ENCODE assay signal across 8 mouse cellular contexts in genomic region chr16:62853611-62854126, GRCm38 (mm10). TPM values are rescaled to one million over a fixed set of nuclear protein-coding genes. Genes with fewer than 3 reads are reported as not detected.
DNase-seq lines count a peak whose midpoint lies in the region; ATAC-seq and TF ChIP-seq lines count a peak whose summit lies in the region.

No protein-coding gene starts in this region.

- no peak for TF ChIP-seq EP300 in liver, embryonic 14.5 days (IDR thresholded peaks at IDR 0.05; ENCODE audit: low read depth)

- no peak for TF ChIP-seq CTCF in spleen, adult 2 months (IDR thresholded peaks at IDR 0.05; ENCODE audit: extremely low read depth, insufficient read depth, insufficient read length, insufficient replicate concordance)
- no peak for TF ChIP-seq CTCF in liver, embryonic 14.5 days (IDR thresholded peaks at IDR 0.05; ENCODE audit: low read depth)

- peak overlapping the region; percentile 78 for H3K9ac ChIP-seq in forebrain, embryonic 14.5 days (ENCODE audit: low read length)
- peak overlapping the region; percentile 69 for H3K9ac ChIP-seq in liver, embryonic 14.5 days (replicated peaks)

- H3K27me3 ChIP-seq in spleen, adult 2 months (ENCODE audit: control insufficient read depth, insufficient read depth, low read length) = no peaks in the 10 kb centered on the region; the same call in 1 of the 2 replicates
- no peaks in the 10 kb centered on the region for H3K27me3 ChIP-seq in forebrain, embryonic 14.5 days (replicated peaks; ENCODE audit: control insufficient read depth, insufficient read depth, low read length)
- no peaks in the 10 kb centered on the region for H3K27me3 ChIP-seq in liver, embryonic 14.5 days (ENCODE audit: control insufficient read depth, insufficient read depth, low read length)

- H3K4me3 ChIP-seq in spleen, adult 2 months (ENCODE audit: extremely low read depth, insufficient read depth, insufficient read length) = peak overlapping the region; percentile 56; the same call in 1 of the 2 replicates
- H3K4me3 ChIP-seq in forebrain, embryonic 14.5 days (ENCODE audit: low read depth, low read length) = peak overlapping the region; percentile 57
- peak overlapping the region in 1 of 2 experiments; percentile 62; a peak in 2 of 4 replicates for H3K4me3 ChIP-seq in liver, embryonic 14.5 days (ENCODE audit: insufficient read depth in 1 of 2, low read depth in 2 of 2, low read length in 2 of 2)

- 8% methylated on average over 3 of the region's 3 CpGs for WGBS in spleen, adult 2 months
- 27% methylated on average over 3 of the region's 3 CpGs for WGBS in forebrain, embryonic 14.5 days
- WGBS in liver, embryonic 14.5 days (ENCODE audit: insufficient replicate concordance) = 16% methylated on average over 3 of the region's 3 CpGs

- H3K4me1 ChIP-seq in spleen, adult 2 months (ENCODE audit: control insufficient read depth, insufficient read depth, insufficient read length) = peaks cover 6% of the 10 kb centered on the region
- no peaks in the 10 kb centered on the region for H3K4me1 ChIP-seq in forebrain, embryonic 14.5 days (ENCODE audit: control insufficient read depth, insufficient read depth, low read length)
- peaks cover 0 to 18% of the 10 kb centered on the region in 2 experiments; a peak in 2 of 4 replicates for H3K4me1 ChIP-seq in liver, embryonic 14.5 days (replicated peaks; ENCODE audit: control insufficient read depth in 2 of 2, insufficient read depth in 2 of 2, low read length in 1 of 2)

- H3K27ac ChIP-seq in spleen, adult 2 months (ENCODE audit: insufficient read depth, low read length) = no peak overlapping the region; the same call in 1 of the 2 replicates
- no peak overlapping the region for H3K27ac ChIP-seq in forebrain, embryonic 14.5 days (ENCODE audit: low read depth, low read length)
- no peak overlapping the region for H3K27ac ChIP-seq in liver, embryonic 14.5 days

- no peak for DNase-seq in spleen, adult 2 months (ENCODE audit: low read depth in 1 of 2, low spot score in 2 of 2)
- no peak for DNase-seq in spleen, adult 12 weeks (ENCODE audit: low spot score)
- DNase-seq in forebrain, embryonic 14.5 days (ENCODE audit: low spot score) = no peak
- DNase-seq in liver, embryonic 14.5 days (ENCODE audit: low read depth in 3 of 3, low spot score in 3 of 3) = no peak
- DNase-seq in cerebellum, adult 9-11 months = no peak
- no peak for DNase-seq in MN1 (ENCODE audit: low spot score)
- no peak for DNase-seq in adrenal gland, postnatal 36 days

- H3K4me2 ChIP-seq in forebrain, embryonic 14.5 days (ENCODE audit: low read length) = peak overlapping the region; percentile 96
- peak overlapping the region; percentile 78 for H3K4me2 ChIP-seq in liver, embryonic 14.5 days (ENCODE audit: low read depth)

- no peak for TF ChIP-seq POLR2A in spleen, adult 2 months (IDR thresholded peaks at IDR 0.05; ENCODE audit: low read depth, low read length)

- no peaks in the 10 kb centered on the region for H3K36me3 ChIP-seq in spleen, adult 2 months (ENCODE audit: control insufficient read depth, insufficient read depth, low read length)
- no peaks in the 10 kb centered on the region for H3K36me3 ChIP-seq in forebrain, embryonic 14.5 days (ENCODE audit: control insufficient read depth, insufficient read depth, low read length)
- H3K36me3 ChIP-seq in liver, embryonic 14.5 days (replicated peaks; ENCODE audit: control insufficient read depth, insufficient read depth, low read depth) = no peaks in the 10 kb centered on the region

- ATAC-seq in forebrain, embryonic 14.5 days = no peak
- ATAC-seq in liver, embryonic 14.5 days (ENCODE audit: insufficient read depth) = peak; percentile 38
- ATAC-seq in erythroid progenitor cell, adult 5-6 weeks (replicated peaks; ENCODE audit: low FRiP score, poor library complexity, severe bottlenecking) = no peak

- H3K9me3 ChIP-seq in forebrain, embryonic 14.5 days (replicated peaks; ENCODE audit: control insufficient read depth, low read length) = no peaks in the 10 kb centered on the region
- no peaks in the 10 kb centered on the region for H3K9me3 ChIP-seq in liver, embryonic 14.5 days (ENCODE audit: control insufficient read depth, low read length)

RNA-seq across cellular contexts. Expression of gene Pros1, which starts 0.4 kb away (rescaled TPM):
- polyA plus RNA-seq in spleen, adult 2 months (2012; rRNA removed) = 2.5 and 2.7 TPM in 2 replicates
- polyA plus RNA-seq in forebrain, embryonic 14.5 days (2014; fragmentation: Nextera tagmentation; extraction: Ambion mirVana) = 8.4 and 10.6 TPM in 2 replicates
- polyA plus RNA-seq in liver, embryonic 14.5 days (2012; rRNA removed) = 2.7 and 4.7 TPM in 2 replicates
- polyA plus RNA-seq in liver, embryonic 14.5 days (2014; fragmentation: Nextera tagmentation; extraction: Ambion mirVana) = 11.3 and 11.7 TPM in 2 replicates
- total RNA-seq in adrenal gland, postnatal 36 days (2021) = 10 to 100 TPM; 57.6 to 66.3 TPM
- 2.2 and 3.4 TPM in 2 replicates for total RNA-seq in erythroid progenitor cell, adult 5-6 weeks (2015; ENCODE audit: low replicate concordance)
- 2.8 and 3.0 TPM in 2 replicates for total RNA-seq in erythroid progenitor cell, adult 5-6 weeks (2017; ENCODE audit: low replicate concordance)

RNA-seq across cellular contexts. Expression of gene Arl13b, which starts 6.8 kb away (rescaled TPM):
- 1.5 and 2.1 TPM in 2 replicates for polyA plus RNA-seq in spleen, adult 2 months (2012; rRNA removed)
- polyA plus RNA-seq in forebrain, embryonic 14.5 days (2014; fragmentation: Nextera tagmentation; extraction: Ambion mirVana) = 17.6 and 18.0 TPM in 2 replicates
- 1.4 and 1.9 TPM in 2 replicates for polyA plus RNA-seq in liver, embryonic 14.5 days (2012; rRNA removed)
- polyA plus RNA-seq in liver, embryonic 14.5 days (2014; fragmentation: Nextera tagmentation; extraction: Ambion mirVana) = 4.2 and 4.3 TPM in 2 replicates
- total RNA-seq in adrenal gland, postnatal 36 days (2021) = 10 to 100 TPM; 11.4 to 12.1 TPM
- 0.72 and 3.8 TPM in 2 replicates for total RNA-seq in erythroid progenitor cell, adult 5-6 weeks (2015; ENCODE audit: low replicate concordance)
- total RNA-seq in erythroid progenitor cell, adult 5-6 weeks (2017; ENCODE audit: low replicate concordance) = 1.5 and 5.7 TPM in 2 replicates

RNA-seq across cellular contexts. Expression of gene Stx19, which starts 39.2 kb away (rescaled TPM):
- not detected in 2 replicates for polyA plus RNA-seq in spleen, adult 2 months (2012; rRNA removed)
- polyA plus RNA-seq in forebrain, embryonic 14.5 days (2014; fragmentation: Nextera tagmentation; extraction: Ambion mirVana) = 0.10 TPM in 2 replicates
- not detected in 2 replicates for polyA plus RNA-seq in liver, embryonic 14.5 days (2012; rRNA removed)
- polyA plus RNA-seq in liver, embryonic 14.5 days (2014; fragmentation: Nextera tagmentation; extraction: Ambion mirVana) = not detected in 2 replicates
- total RNA-seq in adrenal gland, postnatal 36 days (2021) = not detected
- not detected in 2 replicates for total RNA-seq in erythroid progenitor cell, adult 5-6 weeks (2015; ENCODE audit: low replicate concordance)
- not detected in 2 replicates for total RNA-seq in erythroid progenitor cell, adult 5-6 weeks (2017; ENCODE audit: low replicate concordance)
